Mouse (Mus musculus) megakaryocyte, embryonic 14.5 days (primary cell): ENCODE measurements around the gene Lamb3.

Experiments used
- FLI1 ChIP-seq: IDR thresholded peaks from 2 replicates; pipeline ENCODE4 v1.6.1; 2012; ENCODE audit warnings: low read length, inconsistent platforms, mixed read lengths
- GATA1 ChIP-seq: IDR thresholded peaks from 3 replicates; pipeline ENCODE4 v1.6.1; 2012; ENCODE audit warnings: mixed read lengths, low read length, inconsistent platforms, borderline replicate concordance

DNA sequence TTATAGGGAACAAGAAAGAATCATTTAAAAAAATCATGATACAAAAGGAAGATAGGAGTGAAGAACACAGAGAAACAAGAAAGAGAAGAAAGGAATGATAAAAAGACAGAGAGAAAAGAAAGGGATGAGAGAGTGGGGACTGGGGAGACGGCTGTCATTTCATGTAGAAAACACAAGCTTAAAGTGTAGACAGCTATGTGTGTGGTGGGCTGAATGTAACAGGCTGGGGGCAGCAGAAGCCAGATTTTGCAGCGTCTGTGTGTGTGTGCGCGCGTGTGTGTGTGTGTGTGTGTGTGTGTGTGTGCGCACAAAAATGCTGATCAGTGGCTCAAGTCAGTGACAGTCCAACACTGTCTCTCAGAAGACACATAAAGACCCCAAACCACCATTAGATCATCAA is 36.7 kb downstream of the Lamb3 start:
- TF ChIP-seq FLI1 (no peak), GATA1 (no peak)
